Mouse (Mus musculus) limb, embryonic 10.5 days (tissue): Measurements from ENCODE around the gene Abhd14b. TPM values are rescaled to one million over a fixed set of nuclear protein-coding genes. Genes with fewer than 3 reads are reported as not detected.
A peak's percentile ranks its signal among the peaks of the same experiment; 100 is the strongest.

Source experiments
- DNase-seq: peaks from one replicate; pipeline ENCODE4 v3.0.0-alpha.2; 2017; ENCODE audit warnings: low spot score
- H3K27ac ChIP-seq: fragments of 300-500 bp; sonication (generic); 2 replicates; pipeline ENCODE4 v1.5.1; 2016; ENCODE audit warnings: mild to moderate bottlenecking
- H3K27me3 ChIP-seq: fragments of 300-500 bp; sonication (generic); 2 replicates; pipeline ENCODE4 v1.6.1; 2016; ENCODE audit warnings: low read depth, mild to moderate bottlenecking; ENCODE audit not compliant: poor library complexity, severe bottlenecking
- H3K36me3 ChIP-seq: fragments of 300-500 bp; sonication (generic); 2 replicates; pipeline ENCODE4 v1.6.1; 2016; ENCODE audit warnings: mild to moderate bottlenecking, moderate library complexity
- H3K4me1 ChIP-seq: fragments of 300-500 bp; sonication (generic); 2 replicates; pipeline ENCODE4 v1.6.1; 2016
- H3K4me3 ChIP-seq: fragments of 300-500 bp; sonication (generic); 2 replicates; pipeline ENCODE4 v1.5.1; 2016; ENCODE audit warnings: mild to moderate bottlenecking, moderate library complexity
- H3K9me3 ChIP-seq: fragments of 300-500 bp; sonication (generic); replicated peaks from 2 replicates; pipeline ENCODE4 v1.6.1; 2016; ENCODE audit warnings: mild to moderate bottlenecking
- WGBS: fragments of 180-500 bp; shearing (Covaris S2); methylation state at CpG from one replicate; pipeline ENCODE4 v1.1.7; 2016; 5-methylcytosine and 5-hydroxymethylcytosine counted together
- polyA plus RNA-seq: library from polyadenylated mRNA; unstranded; fragments of >200 nt; fragmentation: Nextera tagmentation; extraction: Ambion mirVana; gene quantifications from 2 replicates; pipeline ENCODE4 v1.2.1, GENCODE M21; 2016

Gene Abhd14b
- polyA plus RNA-seq, 1 experiment from 2014 or later = 7.6 TPM

DNA sequence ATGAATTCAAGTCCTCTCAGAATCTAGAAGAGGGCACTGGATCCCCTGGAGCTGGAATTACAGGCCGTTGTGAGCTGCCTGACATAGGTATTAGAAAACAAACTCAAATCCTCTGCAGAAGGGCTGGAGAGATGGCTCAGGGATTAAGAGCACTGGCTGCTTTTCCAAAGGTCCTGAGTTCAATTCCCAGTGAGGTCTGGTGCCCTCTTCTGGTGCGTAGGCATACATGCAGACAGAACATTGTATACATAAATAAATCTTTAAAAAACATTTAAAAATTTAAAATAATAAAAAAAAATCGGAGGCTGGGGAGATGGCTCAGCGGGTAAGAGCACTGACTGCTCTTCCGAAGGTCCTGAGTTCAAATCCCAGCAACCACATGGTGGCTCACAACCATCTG, 4.6 kb upstream of the Abhd14b start:
- DNase-seq = no peak
- Histone ChIP-seq H3K27ac (no peak overlapping the region), H3K9me3 (no peaks in the 10 kb centered on the region), H3K36me3 (0 out of 2 replicates have a peak, but pooled peaks cover 3% of the 10 kb centered on the region), H3K4me1 (peaks cover 37% of the 10 kb centered on the region), H3K27me3 (no peaks in the 10 kb centered on the region), H3K4me3 (no peak overlapping the region)
- 78% methylated on average over 5 of the region's 5 CpGs for WGBS

- Histone ChIP-seq H3K4me1 (peaks cover 44% of the 10 kb centered on the region), H3K9me3 (no peaks in the 10 kb centered on the region), H3K27me3 (no peaks in the 10 kb centered on the region), H3K36me3 (0 out of 2 replicates have a peak, but pooled peaks cover 4% of the 10 kb centered on the region), H3K27ac (no peak overlapping the region), H3K4me3 (no peak overlapping the region)
- 81% methylated on average over 4 of the region's 4 CpGs for WGBS
- no peak for DNase-seq
These were observed 2.4 kb upstream of the Abhd14b start for GRCm38 (mm10) chr9:106444836-106445235.

- 34% methylated on average over 9 of the region's 9 CpGs for WGBS
- Histone ChIP-seq H3K4me1 (peaks cover 75% of the 10 kb centered on the region), H3K27me3 (no peaks in the 10 kb centered on the region), H3K9me3 (no peaks in the 10 kb centered on the region), H3K4me3 (peak overlapping the region; percentile 54), H3K27ac (peak overlapping the region; percentile 81), H3K36me3 (0 out of 2 replicates have a peak, but pooled peaks cover 3% of the 10 kb centered on the region)
- DNase-seq = no peak
These were observed 692 bp downstream of the Abhd14b start for GRCm38 (mm10) chr9:106447951-106448350.

GRCm38 (mm10) chr9:106448498-106449031, 1.3 kb downstream of the Abhd14b start:
- 1% methylated on average over 23 of the region's 23 CpGs for WGBS
- H3K27me3 ChIP-seq = no peaks in the 10 kb centered on the region
- H3K4me3 ChIP-seq = peak overlapping the region; percentile 54
- peak overlapping the region; percentile 81 for H3K27ac ChIP-seq
- H3K9me3 ChIP-seq = no peaks in the 10 kb centered on the region
- H3K4me1 ChIP-seq = peaks cover 80% of the 10 kb centered on the region
- DNase-seq = peak; percentile 72
- H3K36me3 ChIP-seq = 0 out of 2 replicates have a peak, but pooled peaks cover 3% of the 10 kb centered on the region

GRCm38 (mm10) chr9:106449947-106450346, 2.7 kb downstream of the Abhd14b start:
- Histone ChIP-seq H3K36me3 (0 out of 2 replicates have a peak, but pooled peaks cover 3% of the 10 kb centered on the region), H3K9me3 (no peaks in the 10 kb centered on the region), H3K27ac (peak overlapping the region; percentile 65), H3K4me3 (peak overlapping the region; percentile 90; the same call in 1 of the 2 replicates), H3K4me1 (peaks cover 87% of the 10 kb centered on the region), H3K27me3 (no peaks in the 10 kb centered on the region)
- DNase-seq = no peak
- WGBS = 90% methylated on average over 8 of the region's 8 CpGs

- Histone ChIP-seq H3K9me3 (no peaks in the 10 kb centered on the region), H3K4me3 (peak overlapping the region; percentile 90), H3K36me3 (0 out of 2 replicates have a peak, but pooled peaks cover 3% of the 10 kb centered on the region), H3K4me1 (peaks cover 87% of the 10 kb centered on the region), H3K27me3 (no peaks in the 10 kb centered on the region), H3K27ac (peak overlapping the region; percentile 65)
- peak; percentile 62 for DNase-seq
- 4% methylated on average over 9 of the region's 9 CpGs for WGBS
These were observed 3.4 kb downstream of the Abhd14b start for GRCm38 (mm10) chr9:106450661-106451060.

GRCm38 (mm10) chr9:106451298-106451697, 4.0 kb downstream of the Abhd14b start:
- Histone ChIP-seq H3K36me3 (peaks cover 8% of the 10 kb centered on the region), H3K9me3 (no peaks in the 10 kb centered on the region), H3K27me3 (no peaks in the 10 kb centered on the region), H3K4me3 (peak overlapping the region; percentile 90), H3K4me1 (peaks cover 90% of the 10 kb centered on the region), H3K27ac (peak overlapping the region; percentile 94)
- no peak for DNase-seq
- 69% methylated on average over 11 of the region's 11 CpGs for WGBS

DNA sequence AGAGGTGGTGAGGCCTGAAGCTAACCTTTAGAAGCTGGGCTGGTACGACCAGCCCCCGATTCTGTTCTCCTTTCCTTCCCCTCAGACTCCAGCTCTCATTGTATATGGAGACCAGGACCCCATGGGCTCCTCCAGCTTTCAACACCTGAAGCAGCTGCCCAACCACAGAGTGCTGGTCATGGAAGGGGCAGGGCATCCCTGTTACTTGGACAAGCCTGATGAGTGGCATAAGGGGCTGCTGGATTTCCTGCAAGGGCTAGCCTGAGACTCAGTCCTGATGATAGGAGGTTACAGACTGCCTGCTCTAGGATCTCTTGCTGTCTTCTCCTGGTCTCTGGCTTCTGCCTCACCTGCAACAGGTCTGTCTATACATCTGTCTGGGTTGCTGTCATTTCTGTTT, 4.6 kb downstream of the Abhd14b start:
- H3K27ac ChIP-seq = peak overlapping the region; percentile 94
- no peaks in the 10 kb centered on the region for H3K9me3 ChIP-seq
- DNase-seq = no peak
- H3K27me3 ChIP-seq = no peaks in the 10 kb centered on the region
- H3K36me3 ChIP-seq = peaks cover 14% of the 10 kb centered on the region
- H3K4me3 ChIP-seq = peak overlapping the region; percentile 90
- peaks cover 93% of the 10 kb centered on the region for H3K4me1 ChIP-seq
- 41% methylated on average over 2 of the region's 2 CpGs for WGBS

DNA sequence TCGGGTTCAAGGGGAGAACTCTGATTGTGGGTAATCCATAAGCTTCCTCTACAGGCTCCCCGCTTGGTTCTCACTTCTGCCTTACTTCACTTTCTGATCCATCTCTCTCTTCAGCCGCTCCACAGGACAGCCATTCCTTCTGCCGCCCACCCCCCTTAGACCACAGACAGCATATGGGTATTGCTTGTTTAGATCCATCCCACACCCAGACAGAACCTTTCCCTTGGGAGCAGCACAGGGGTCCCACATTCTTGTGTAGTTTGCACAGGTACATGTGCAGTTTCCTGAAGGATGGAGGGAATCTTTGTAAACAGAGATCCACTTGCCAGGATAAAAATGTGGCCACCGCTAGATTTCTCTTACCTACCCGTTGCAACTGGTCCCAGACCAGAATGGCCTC, 5.1 kb downstream of the Abhd14b start:
- Histone ChIP-seq H3K27ac (peak overlapping the region; percentile 94), H3K4me1 (peaks cover 93% of the 10 kb centered on the region), H3K36me3 (peaks cover 19% of the 10 kb centered on the region), H3K4me3 (peak overlapping the region; percentile 90), H3K9me3 (no peaks in the 10 kb centered on the region), H3K27me3 (no peaks in the 10 kb centered on the region)
- WGBS = 22% methylated on average over 6 of the region's 6 CpGs
- no peak for DNase-seq

- Histone ChIP-seq H3K36me3 (peaks cover 23% of the 10 kb centered on the region), H3K4me1 (peaks cover 93% of the 10 kb centered on the region), H3K4me3 (peak overlapping the region; percentile 90), H3K27me3 (no peaks in the 10 kb centered on the region), H3K9me3 (no peaks in the 10 kb centered on the region), H3K27ac (peak overlapping the region; percentile 94)
- WGBS = 0% methylated on average over 7 of the region's 7 CpGs
- peak; percentile 80 for DNase-seq
These were observed 5.6 kb downstream of the Abhd14b start for GRCm38 (mm10) chr9:106452821-106453220.

DNA sequence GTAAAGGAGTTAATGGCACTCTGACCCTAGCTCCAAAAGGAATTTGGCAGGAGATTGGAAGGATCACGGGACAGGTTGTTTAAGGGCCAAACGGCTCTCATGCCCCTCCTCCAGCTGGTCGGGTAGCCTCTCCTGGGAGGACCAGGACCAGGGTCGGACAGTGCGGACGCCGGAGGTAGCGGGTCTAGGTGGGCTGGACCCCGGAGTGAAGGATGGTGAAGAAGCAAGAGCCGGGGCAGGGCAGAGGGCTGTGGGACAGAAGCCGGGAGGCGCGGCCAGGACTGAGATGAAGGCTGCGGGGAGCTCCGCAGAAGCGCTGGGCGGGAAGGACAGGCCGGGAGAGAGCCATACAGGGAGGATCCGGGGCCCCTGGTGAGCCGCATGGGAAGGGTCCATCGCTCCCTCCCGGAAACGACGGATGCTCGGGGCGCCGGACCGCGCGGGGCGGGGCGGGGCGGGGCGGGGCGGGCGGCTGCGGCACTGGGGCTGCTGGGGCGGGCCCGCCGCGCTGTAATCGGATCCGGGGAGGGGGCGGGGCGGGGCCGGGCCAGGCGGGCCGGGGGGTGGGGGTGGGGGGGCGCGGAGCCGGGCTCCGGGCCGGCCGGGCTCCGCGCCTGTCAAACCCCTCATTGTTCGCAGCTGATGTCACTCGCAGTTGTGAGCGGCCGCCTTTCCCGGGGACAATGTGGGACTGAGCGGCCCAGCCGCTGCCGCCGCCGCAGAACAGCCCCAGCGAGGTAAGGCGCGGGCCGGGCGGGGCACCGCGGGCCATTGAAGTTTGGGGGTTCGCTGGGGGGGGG, 6.2 kb downstream of the Abhd14b start, which contains the start of gene Pcbp4:
Gene Pcbp4 (plus strand): TSS at position 21 of the 800 bp plus-strand sequence.
- peak; percentile 92 for DNase-seq
- Histone ChIP-seq H3K4me1 (peaks cover 93% of the 10 kb centered on the region), H3K36me3 (peaks cover 30% of the 10 kb centered on the region), H3K9me3 (no peaks in the 10 kb centered on the region), H3K4me3 (peak within 1 kb of the TSS; percentile 90), H3K27ac (peak within 1 kb of the TSS; percentile 94), H3K27me3 (no peaks in the 10 kb centered on the region)
- WGBS = 1% methylated on average over 69 of the region's 74 CpGs

- Histone ChIP-seq H3K36me3 (peaks cover 37% of the 10 kb centered on the region), H3K9me3 (no peaks in the 10 kb centered on the region), H3K4me3 (peak overlapping the region; percentile 90), H3K4me1 (peaks cover 93% of the 10 kb centered on the region), H3K27ac (peak overlapping the region; percentile 94), H3K27me3 (no peaks in the 10 kb centered on the region)
- peak; percentile 67 for DNase-seq
- WGBS = 0% methylated on average over 18 of the region's 20 CpGs
These were observed 7.0 kb downstream of the Abhd14b start for GRCm38 (mm10) chr9:106454071-106454761.
